Mouse (Mus musculus): ENCODE measurements around the gene Vegfa. TPM values are rescaled to one million over a fixed set of nuclear protein-coding genes. Genes with fewer than 3 reads are reported as not detected.

The Vegfa gene
- polyA plus RNA-seq, 1 experiment from 2014 or later, result 4.7 TPM

- Histone ChIP-seq H3K27ac (ENCODE audit: low read length) (no peak overlapping the region), H3K4me3 (ENCODE audit: low read depth, low read length) (no peak overlapping the region), H3K4me1 (ENCODE audit: control insufficient read depth, insufficient read depth, low read length) (no peaks in the 10 kb centered on the region), H3K9ac (ENCODE audit: low read depth, low read length) (no peak overlapping the region), H3K9me3 (replicated peaks; ENCODE audit: control insufficient read depth, low read length, poor library complexity, severe bottlenecking) (no peaks in the 10 kb centered on the region), H3K36me3 (ENCODE audit: control insufficient read depth, insufficient read depth, low read length) (no peaks in the 10 kb centered on the region), H3K4me2 (ENCODE audit: low read length) (no peak overlapping the region), H3K27me3 (ENCODE audit: control insufficient read depth, insufficient read depth, low read depth, low read length) (no peaks in the 10 kb centered on the region)
- 81% methylated on average over 7 of the region's 7 CpGs for WGBS
- ATAC-seq, result no peak
Measured at GRCm38 (mm10) chr17:46074398-46075115, 42.4 kb upstream of the Vegfa start.

GRCm38 (mm10) chr17:46073730-46074301 is 41.6 kb upstream of the Vegfa start:
- no peak for ATAC-seq
- Histone ChIP-seq H3K4me1 (ENCODE audit: control insufficient read depth, insufficient read depth, low read length) (no peaks in the 10 kb centered on the region), H3K27me3 (ENCODE audit: control insufficient read depth, insufficient read depth, low read depth, low read length) (no peaks in the 10 kb centered on the region), H3K4me2 (ENCODE audit: low read length) (no peak overlapping the region), H3K4me3 (ENCODE audit: low read depth, low read length) (no peak overlapping the region), H3K9ac (ENCODE audit: low read depth, low read length) (no peak overlapping the region), H3K36me3 (ENCODE audit: control insufficient read depth, insufficient read depth, low read length) (no peaks in the 10 kb centered on the region), H3K9me3 (replicated peaks; ENCODE audit: control insufficient read depth, low read length, poor library complexity, severe bottlenecking) (no peaks in the 10 kb centered on the region), H3K27ac (ENCODE audit: low read length) (no peak overlapping the region)
- 71% methylated on average over 23 of the region's 23 CpGs for WGBS

DNA sequence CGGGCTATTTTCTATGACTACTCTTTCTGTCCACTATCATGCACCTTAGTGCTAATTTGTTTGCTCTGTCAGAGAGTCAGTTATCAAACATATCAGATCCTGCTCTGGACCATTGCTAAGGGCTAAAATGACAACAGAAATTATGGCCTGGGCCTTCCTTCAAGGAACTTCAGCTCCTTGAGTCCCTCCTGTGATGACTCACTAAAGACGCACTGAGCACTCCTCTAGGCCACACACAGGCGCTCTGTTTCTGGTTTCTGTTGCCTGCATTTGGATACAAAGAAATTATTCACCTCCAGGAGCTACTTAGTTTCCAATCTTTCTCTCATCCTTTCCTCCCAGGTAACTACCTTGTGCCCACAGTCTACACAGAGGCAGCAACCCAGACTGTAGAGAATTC is 39.4 kb upstream of the Vegfa start:
- Histone ChIP-seq H3K4me3 (ENCODE audit: low read depth, low read length) (no peak overlapping the region), H3K4me1 (ENCODE audit: control insufficient read depth, insufficient read depth, low read length) (no peaks in the 10 kb centered on the region), H3K36me3 (ENCODE audit: control insufficient read depth, insufficient read depth, low read length) (no peaks in the 10 kb centered on the region), H3K27me3 (ENCODE audit: control insufficient read depth, insufficient read depth, low read depth, low read length) (no peaks in the 10 kb centered on the region), H3K4me2 (ENCODE audit: low read length) (no peak overlapping the region), H3K27ac (ENCODE audit: low read length) (no peak overlapping the region), H3K9ac (ENCODE audit: low read depth, low read length) (no peak overlapping the region), H3K9me3 (replicated peaks; ENCODE audit: control insufficient read depth, low read length, poor library complexity, severe bottlenecking) (no peaks in the 10 kb centered on the region)
- ATAC-seq, result no peak
- 88% methylated on average over 3 of the region's 3 CpGs for WGBS

GRCm38 (mm10) chr17:46070046-46070445 is 37.9 kb upstream of the Vegfa start:
- H3K36me3 ChIP-seq (ENCODE audit: control insufficient read depth, insufficient read depth, low read length), result no peaks in the 10 kb centered on the region
- no peak overlapping the region for H3K27ac ChIP-seq (ENCODE audit: low read length)
- H3K4me2 ChIP-seq (ENCODE audit: low read length), result no peak overlapping the region
- 60% methylated on average over 9 of the region's 9 CpGs for WGBS
- H3K9me3 ChIP-seq (replicated peaks; ENCODE audit: control insufficient read depth, low read length, poor library complexity, severe bottlenecking), result no peaks in the 10 kb centered on the region
- no peaks in the 10 kb centered on the region for H3K4me1 ChIP-seq (ENCODE audit: control insufficient read depth, insufficient read depth, low read length)
- H3K27me3 ChIP-seq (ENCODE audit: control insufficient read depth, insufficient read depth, low read depth, low read length), result no peaks in the 10 kb centered on the region
- no peak overlapping the region for H3K4me3 ChIP-seq (ENCODE audit: low read depth, low read length)
- H3K9ac ChIP-seq (ENCODE audit: low read depth, low read length), result no peak overlapping the region
- no peak for ATAC-seq

DNA sequence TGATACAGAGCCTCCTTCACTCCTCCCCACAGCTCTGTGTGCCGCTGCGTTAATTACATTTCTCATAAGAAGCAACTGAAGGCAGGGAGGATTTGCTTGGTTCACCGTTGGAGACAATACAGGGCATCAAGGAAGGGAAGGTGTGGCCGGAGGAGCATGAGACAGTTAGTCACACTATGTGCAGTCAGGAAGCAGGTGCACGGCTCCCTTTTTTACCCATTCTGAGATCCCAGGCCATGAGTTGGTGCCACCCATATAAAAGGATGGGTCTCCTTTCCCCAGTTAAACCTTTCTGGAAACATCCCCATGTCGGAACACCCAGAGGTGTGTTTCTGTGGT is 31.8 kb upstream of the Vegfa start:
- Histone ChIP-seq H3K4me2 (ENCODE audit: low read length) (no peak overlapping the region), H3K4me3 (ENCODE audit: low read depth, low read length) (no peak overlapping the region), H3K36me3 (ENCODE audit: control insufficient read depth, insufficient read depth, low read length) (no peaks in the 10 kb centered on the region), H3K9me3 (replicated peaks; ENCODE audit: control insufficient read depth, low read length, poor library complexity, severe bottlenecking) (no peaks in the 10 kb centered on the region), H3K27me3 (ENCODE audit: control insufficient read depth, insufficient read depth, low read depth, low read length) (no peaks in the 10 kb centered on the region), H3K4me1 (ENCODE audit: control insufficient read depth, insufficient read depth, low read length) (peaks cover 7% of the 10 kb centered on the region; the same call in 1 of the 2 replicates), H3K9ac (ENCODE audit: low read depth, low read length) (peak overlapping the region; percentile 46; the same call in 1 of the 2 replicates), H3K27ac (ENCODE audit: low read length) (no peak overlapping the region)
- WGBS, result 34% methylated on average over 6 of the region's 6 CpGs
- no peak for ATAC-seq

GRCm38 (mm10) chr17:46063283-46063973 is 31.3 kb upstream of the Vegfa start:
- H3K4me2 ChIP-seq (ENCODE audit: low read length), result no peak overlapping the region
- no peaks in the 10 kb centered on the region for H3K9me3 ChIP-seq (replicated peaks; ENCODE audit: control insufficient read depth, low read length, poor library complexity, severe bottlenecking)
- no peak overlapping the region for H3K27ac ChIP-seq (ENCODE audit: low read length)
- no peaks in the 10 kb centered on the region for H3K27me3 ChIP-seq (ENCODE audit: control insufficient read depth, insufficient read depth, low read depth, low read length)
- ATAC-seq, result 0 out of 2 replicates have a peak, but pooled peaks have one; percentile 42
- H3K4me3 ChIP-seq (ENCODE audit: low read depth, low read length), result no peak overlapping the region
- peak overlapping the region; percentile 46; the same call in 1 of the 2 replicates for H3K9ac ChIP-seq (ENCODE audit: low read depth, low read length)
- no peaks in the 10 kb centered on the region for H3K36me3 ChIP-seq (ENCODE audit: control insufficient read depth, insufficient read depth, low read length)
- H3K4me1 ChIP-seq (ENCODE audit: control insufficient read depth, insufficient read depth, low read length), result peaks cover 7% of the 10 kb centered on the region; the same call in 1 of the 2 replicates
- WGBS, result 27% methylated on average over 10 of the region's 10 CpGs

DNA sequence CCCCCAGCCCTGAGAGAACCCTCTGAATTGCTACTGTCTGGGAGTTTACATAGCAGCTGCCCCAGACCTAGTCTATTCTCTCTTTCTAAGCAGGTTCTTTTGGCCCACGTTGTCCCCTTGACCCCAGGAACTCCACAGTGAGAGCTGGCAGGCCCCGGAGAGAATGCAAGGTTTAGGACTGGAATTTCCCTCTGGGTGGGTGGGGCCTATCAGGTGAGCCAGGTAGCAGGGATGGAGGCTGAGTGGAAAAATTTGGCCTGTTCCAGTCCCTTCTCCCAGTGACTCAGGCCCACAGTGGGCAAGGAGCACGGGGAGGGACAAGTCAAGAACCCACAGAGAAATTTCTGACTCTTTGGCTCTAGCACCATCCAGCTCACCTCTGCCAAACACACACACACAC is 28.1 kb upstream of the Vegfa start:
- H3K4me2 ChIP-seq (ENCODE audit: low read length), result no peak overlapping the region
- no peaks in the 10 kb centered on the region for H3K36me3 ChIP-seq (ENCODE audit: control insufficient read depth, insufficient read depth, low read length)
- peaks cover 7% of the 10 kb centered on the region; the same call in 1 of the 2 replicates for H3K4me1 ChIP-seq (ENCODE audit: control insufficient read depth, insufficient read depth, low read length)
- 66% methylated on average over 3 of the region's 3 CpGs for WGBS
- ATAC-seq, result no peak
- no peak overlapping the region for H3K9ac ChIP-seq (ENCODE audit: low read depth, low read length)
- no peak overlapping the region for H3K27ac ChIP-seq (ENCODE audit: low read length)
- H3K4me3 ChIP-seq (ENCODE audit: low read depth, low read length), result no peak overlapping the region
- no peaks in the 10 kb centered on the region for H3K9me3 ChIP-seq (replicated peaks; ENCODE audit: control insufficient read depth, low read length, poor library complexity, severe bottlenecking)
- no peaks in the 10 kb centered on the region for H3K27me3 ChIP-seq (ENCODE audit: control insufficient read depth, insufficient read depth, low read depth, low read length)

DNA sequence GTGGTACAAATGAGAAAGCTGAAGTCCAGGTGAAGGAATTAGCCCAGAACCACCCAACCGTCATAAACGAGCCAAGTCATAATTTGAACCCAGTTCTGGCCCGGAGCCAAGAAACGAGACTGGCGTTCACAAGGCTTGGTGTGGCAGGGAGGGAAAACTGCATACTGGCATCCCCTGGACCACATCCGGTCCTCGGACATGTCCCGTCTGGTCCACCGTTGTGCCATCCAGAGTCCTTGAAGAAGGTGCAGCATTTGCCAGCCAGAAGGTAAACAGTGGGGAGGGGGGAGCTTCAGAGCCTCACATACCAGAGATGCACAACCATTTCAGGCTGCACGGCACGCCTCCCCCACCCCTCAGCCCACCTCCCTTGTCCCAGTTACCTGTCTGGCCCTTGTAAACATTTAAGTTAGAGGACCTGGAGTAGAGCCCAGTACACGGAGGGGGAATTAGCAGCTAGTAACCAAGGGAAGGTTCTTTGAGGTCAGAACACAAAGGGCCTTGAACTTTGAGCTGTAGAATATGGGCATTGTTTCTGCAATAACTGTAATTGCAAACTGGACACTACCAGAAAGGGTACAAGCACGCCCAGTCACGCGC is 27.2 kb upstream of the Vegfa start:
- H3K27ac ChIP-seq (ENCODE audit: low read length), result no peak overlapping the region
- no peaks in the 10 kb centered on the region for H3K9me3 ChIP-seq (replicated peaks; ENCODE audit: control insufficient read depth, low read length, poor library complexity, severe bottlenecking)
- H3K4me1 ChIP-seq (ENCODE audit: control insufficient read depth, insufficient read depth, low read length), result peaks cover 7% of the 10 kb centered on the region; the same call in 1 of the 2 replicates
- H3K4me3 ChIP-seq (ENCODE audit: low read depth, low read length), result no peak overlapping the region
- no peaks in the 10 kb centered on the region for H3K36me3 ChIP-seq (ENCODE audit: control insufficient read depth, insufficient read depth, low read length)
- ATAC-seq, result no peak
- no peaks in the 10 kb centered on the region for H3K27me3 ChIP-seq (ENCODE audit: control insufficient read depth, insufficient read depth, low read depth, low read length)
- H3K4me2 ChIP-seq (ENCODE audit: low read length), result no peak overlapping the region
- WGBS, result 86% methylated on average over 15 of the region's 15 CpGs
- no peak overlapping the region for H3K9ac ChIP-seq (ENCODE audit: low read depth, low read length)

- no peak overlapping the region for H3K4me3 ChIP-seq (ENCODE audit: low read depth, low read length)
- H3K36me3 ChIP-seq (ENCODE audit: control insufficient read depth, insufficient read depth, low read length), result no peaks in the 10 kb centered on the region
- 0 out of 2 replicates have a peak overlapping the region, but pooled peaks have one; percentile 7 for H3K9ac ChIP-seq (ENCODE audit: low read depth, low read length)
- no peaks in the 10 kb centered on the region for H3K27me3 ChIP-seq (ENCODE audit: control insufficient read depth, insufficient read depth, low read depth, low read length)
- H3K4me2 ChIP-seq (ENCODE audit: low read length), result no peak overlapping the region
- H3K4me1 ChIP-seq (ENCODE audit: control insufficient read depth, insufficient read depth, low read length), result no peaks in the 10 kb centered on the region
- ATAC-seq, result no peak
- H3K27ac ChIP-seq (ENCODE audit: low read length), result no peak overlapping the region
- 62% methylated on average over 7 of the region's 7 CpGs for WGBS
- no peaks in the 10 kb centered on the region for H3K9me3 ChIP-seq (replicated peaks; ENCODE audit: control insufficient read depth, low read length, poor library complexity, severe bottlenecking)
Measured at GRCm38 (mm10) chr17:46056288-46056687, 24.1 kb upstream of the Vegfa start.
